15 mouse cellular contexts compared by ENCODE assay signal in the genomic region with DNA sequence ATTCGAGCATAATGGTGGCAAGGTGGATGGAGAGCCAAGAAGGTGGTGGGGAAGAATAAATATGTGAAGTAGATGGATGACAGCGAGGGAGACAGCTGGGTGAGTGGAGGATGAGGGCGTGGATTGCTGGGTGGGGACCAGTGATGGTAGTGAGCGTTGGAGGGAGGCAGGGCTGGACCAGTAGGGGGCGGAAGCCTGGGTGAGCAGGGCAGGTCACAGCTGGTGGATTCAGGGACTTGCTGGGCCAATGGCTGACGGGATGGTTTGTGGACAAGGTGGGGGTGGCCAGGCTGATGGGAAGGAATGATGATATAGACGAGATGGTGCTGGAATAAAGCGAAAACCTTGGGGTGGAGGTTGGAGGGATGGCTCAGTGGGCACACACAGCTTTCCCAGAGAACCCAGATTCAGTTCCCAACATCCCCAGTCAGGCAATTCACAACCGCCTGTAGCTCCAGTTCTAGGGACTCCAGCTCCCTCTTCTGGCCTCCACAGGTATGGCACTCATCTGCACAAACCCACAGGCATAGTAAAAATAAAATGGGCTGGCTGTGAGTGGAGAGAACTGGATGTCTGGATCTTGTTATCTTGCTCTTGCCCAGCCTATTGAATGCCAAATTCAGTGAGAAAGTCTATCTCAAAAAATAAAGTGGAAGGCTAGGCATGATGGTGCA. TPM values are rescaled to one million over a fixed set of nuclear protein-coding genes. Genes with fewer than 3 reads are reported as not detected.
DNase-seq lines count a peak whose midpoint lies in the region; ATAC-seq and TF ChIP-seq lines count a peak whose summit lies in the region.
"Had no signal": no experiment of that assay in that cellular context is flagged by ENCODE, and none has a peak within 500 bp of the region (broad histone marks: within the 10 kb centered on the region; RNA-seq: fewer than 3 reads in every experiment).

No protein-coding gene starts in this region.

- 0 out of 2 replicates have a peak, but pooled peaks cover 3% of the 10 kb centered on the region for H3K4me1 ChIP-seq in midbrain, embryonic 13.5 days (replicated peaks)

- H3K4me2 ChIP-seq in midbrain, embryonic 13.5 days (replicated peaks): no peak overlapping the region

- no peak overlapping the region for H3K27ac ChIP-seq in layer of hippocampus, adult 2 months
- no peak overlapping the region for H3K27ac ChIP-seq in midbrain, embryonic 13.5 days
- H3K27ac ChIP-seq: embryonic facial prominence, embryonic 10.5 days; heart, embryonic 10.5 days had no signal

- no peaks in the 10 kb centered on the region for H3K36me3 ChIP-seq in midbrain, embryonic 13.5 days
- H3K36me3 ChIP-seq: embryonic facial prominence, embryonic 10.5 days; heart, embryonic 10.5 days had no signal

- H3K9me3 ChIP-seq in midbrain, embryonic 13.5 days: no peaks in the 10 kb centered on the region
- H3K9me3 ChIP-seq: embryonic facial prominence, embryonic 10.5 days; heart, embryonic 10.5 days had no signal

- DNase-seq in layer of hippocampus, adult 2 months (ENCODE audit: low spot score in 2 of 2): no peak
- DNase-seq in layer of hippocampus, adult 8-10 months (ENCODE audit: low spot score in 2 of 2): no peak
- DNase-seq in 416B (ENCODE audit: low read depth) (peak; percentile 42), ES-CJ7 (ENCODE audit: low read depth, low spot score) (peak; percentile 72)
- DNase-seq in ovary, postnatal 36 days (ENCODE audit: low spot score): no peak
- no peak for DNase-seq in right cerebral cortex, postnatal 14 days
- DNase-seq: kidney, postnatal 36 days; left cerebral cortex, postnatal 4 days; lung, postnatal 4 days had no signal

- peak; percentile 57 for TF ChIP-seq CTCF in layer of hippocampus, adult 2 months (conservative IDR thresholded peaks at IDR 0.05)

- H3K9ac ChIP-seq in midbrain, embryonic 13.5 days (replicated peaks): no peak overlapping the region

- no peak overlapping the region for H3K4me3 ChIP-seq in layer of hippocampus, adult 2 months
- H3K4me3 ChIP-seq in midbrain, embryonic 13.5 days (replicated peaks): no peak overlapping the region
- H3K4me3 ChIP-seq: embryonic facial prominence, embryonic 10.5 days; heart, embryonic 10.5 days had no signal

- 76% methylated on average over 9 of the region's 9 CpGs for WGBS in midbrain, embryonic 13.5 days

- 0 out of 2 replicates have a peak, but pooled peaks have one; percentile 30 for ATAC-seq in granulocyte monocyte progenitor cell, adult 5-6 weeks (replicated peaks; ENCODE audit: poor library complexity, severe bottlenecking)
- no peak for ATAC-seq in midbrain, embryonic 13.5 days
- ATAC-seq: forebrain, embryonic 16.5 days had no signal

- peaks cover 48% of the 10 kb centered on the region for H3K27me3 ChIP-seq in midbrain, embryonic 13.5 days

RNA-seq across cellular contexts. Expression of gene Mybpc2, which starts 5.1 kb away (rescaled TPM):
- total RNA-seq in layer of hippocampus, adult 2 months (2021): not detected
- total RNA-seq in layer of hippocampus, adult 8-10 months (2022): under 1 TPM in 3 of 4 experiments, not detected in 1; 0.10 to 0.57 (median 0.14) TPM
- not detected in 2 replicates for total RNA-seq in granulocyte monocyte progenitor cell, adult 5-6 weeks (2014; fragmentation: Nextera tagmentation)
- total RNA-seq in granulocyte monocyte progenitor cell, adult 5-6 weeks (2017): not detected in 2 replicates
- polyA plus RNA-seq in midbrain, embryonic 13.5 days (2015; fragmentation: Nextera tagmentation; extraction: Ambion mirVana): 0.16 and 0.23 TPM in 2 replicates

RNA-seq across cellular contexts. Expression of gene Spib, which starts 12.5 kb away (rescaled TPM):
- under 1 TPM; 0.12 to 0.13 TPM for total RNA-seq in layer of hippocampus, adult 2 months (2021)
- under 1 TPM in 1 of 4 experiments, not detected in 3; 0.16 TPM for total RNA-seq in layer of hippocampus, adult 8-10 months (2022)
- total RNA-seq in granulocyte monocyte progenitor cell, adult 5-6 weeks (2014; fragmentation: Nextera tagmentation): 0.38 TPM in 1 of 2 replicates, not detected in the other
- total RNA-seq in granulocyte monocyte progenitor cell, adult 5-6 weeks (2017): not detected in 2 replicates
- not detected in 2 replicates for polyA plus RNA-seq in midbrain, embryonic 13.5 days (2015; fragmentation: Nextera tagmentation; extraction: Ambion mirVana)
- polyA plus RNA-seq: embryonic facial prominence, embryonic 10.5 days; forebrain, embryonic 16.5 days; hindbrain, embryonic 11.5 days had no signal

RNA-seq across cellular contexts. Expression of gene Fam71e1, which starts 23.0 kb away (rescaled TPM):
- total RNA-seq in layer of hippocampus, adult 2 months (2021): 10 to 100 TPM; 19.3 to 23.4 TPM
- total RNA-seq in layer of hippocampus, adult 8-10 months (2022): 10 to 100 TPM; 15.5 to 21.6 (median 19.0) TPM
- 12.3 TPM in 1 of 2 replicates, not detected in the other for total RNA-seq in granulocyte monocyte progenitor cell, adult 5-6 weeks (2014; fragmentation: Nextera tagmentation)
- total RNA-seq in granulocyte monocyte progenitor cell, adult 5-6 weeks (2017): 0.67 and 3.0 TPM in 2 replicates
- 43.0 and 46.1 TPM in 2 replicates for polyA plus RNA-seq in midbrain, embryonic 13.5 days (2015; fragmentation: Nextera tagmentation; extraction: Ambion mirVana)

RNA-seq across cellular contexts. Expression of gene Emc10, which starts 23.0 kb away (rescaled TPM):
- total RNA-seq in layer of hippocampus, adult 2 months (2021): 100 to 1,000 TPM; 210 to 220 TPM
- 100 to 1,000 TPM; 201 to 225 (median 215) TPM for total RNA-seq in layer of hippocampus, adult 8-10 months (2022)
- 63.1 and 126 TPM in 2 replicates for total RNA-seq in granulocyte monocyte progenitor cell, adult 5-6 weeks (2014; fragmentation: Nextera tagmentation)
- total RNA-seq in granulocyte monocyte progenitor cell, adult 5-6 weeks (2017): 33.7 and 42.0 TPM in 2 replicates
- 118 and 129 TPM in 2 replicates for polyA plus RNA-seq in midbrain, embryonic 13.5 days (2015; fragmentation: Nextera tagmentation; extraction: Ambion mirVana)

RNA-seq across cellular contexts. Expression of gene Pold1, which starts 29.3 kb away (rescaled TPM):
- 10 to 100 TPM in 1 of 2 experiments, 1 to 10 TPM in 1; 9.0 to 10.5 TPM for total RNA-seq in layer of hippocampus, adult 2 months (2021)
- total RNA-seq in layer of hippocampus, adult 8-10 months (2022): 10 to 100 TPM in 2 of 4 experiments, 1 to 10 TPM in 2; 8.2 to 11.5 (median 10.2) TPM
- 102 and 131 TPM in 2 replicates for total RNA-seq in granulocyte monocyte progenitor cell, adult 5-6 weeks (2014; fragmentation: Nextera tagmentation)
- total RNA-seq in granulocyte monocyte progenitor cell, adult 5-6 weeks (2017): 63.4 and 70.2 TPM in 2 replicates
- 38.7 and 40.1 TPM in 2 replicates for polyA plus RNA-seq in midbrain, embryonic 13.5 days (2015; fragmentation: Nextera tagmentation; extraction: Ambion mirVana)

Comparison
In these comparisons a context has a peak if more than half of its experiments do, and no peak if none do; other contexts are left out.
1. DNase-seq: peak in 416B (single experiment) and ES-CJ7 (single experiment); none in layer of hippocampus, adult 2 months (0 of 2), layer of hippocampus, adult 8-10 months (0 of 2), ovary, postnatal 36 days (single experiment) and right cerebral cortex, postnatal 14 days (single experiment).